Mouse (Mus musculus) stomach, embryonic 14.5 days (tissue): ENCODE measurements around the gene Ubxn6. TPM values are rescaled to one million over a fixed set of nuclear protein-coding genes. Genes with fewer than 3 reads are reported as not detected.
A peak's percentile ranks its signal among the peaks of the same experiment; 100 is the strongest.

Experiments used
- ATAC-seq: fragments of 200-750 bp; cut with Nextera tagmentation; 2 replicates; pipeline ENCODE4 v1.8.0; 2017; ENCODE audit warnings: low read depth, moderate TSS enrichment; ENCODE audit not compliant: insufficient number of reproducible peaks, insufficient read depth, low FRiP score
- H3K27ac ChIP-seq: fragments of 300-500 bp; sonication (generic); 2 replicates; pipeline ENCODE4 v1.5.1; 2014; ENCODE audit warnings: mild to moderate bottlenecking, low read length, moderate library complexity, mixed read lengths
- H3K27me3 ChIP-seq: fragments of 300-500 bp; sonication (generic); 2 replicates; pipeline ENCODE4 v1.6.1; 2014; ENCODE audit warnings: low read length, control low read depth, mixed read lengths; ENCODE audit not compliant: control insufficient read depth, insufficient read depth
- H3K36me3 ChIP-seq: fragments of 300-500 bp; sonication (generic); 2 replicates; pipeline ENCODE4 v1.6.1; 2014; ENCODE audit warnings: mild to moderate bottlenecking, control low read depth, low read length, moderate library complexity, mixed read lengths; ENCODE audit not compliant: control insufficient read depth, insufficient read depth
- H3K4me1 ChIP-seq: fragments of 300-500 bp; sonication (generic); 2 replicates; pipeline ENCODE4 v1.6.1; 2014; ENCODE audit warnings: low read length, control low read depth, mixed read lengths; ENCODE audit not compliant: control insufficient read depth, insufficient read depth
- H3K4me2 ChIP-seq: fragments of 300-500 bp; sonication (generic); replicated peaks from 2 replicates; pipeline ENCODE4 v1.6.1; 2014; ENCODE audit warnings: low read depth, low read length, control low read depth
- H3K4me3 ChIP-seq: fragments of 300-500 bp; sonication (generic); 2 replicates; pipeline ENCODE4 v1.5.1; 2014; ENCODE audit warnings: low read depth, low read length, control low read depth
- H3K9ac ChIP-seq: fragments of 300-500 bp; sonication (generic); replicated peaks from 2 replicates; pipeline ENCODE4 v1.6.1; 2014; ENCODE audit warnings: low read depth, mild to moderate bottlenecking, control low read depth, low read length, moderate library complexity, mixed read lengths
- H3K9me3 ChIP-seq: fragments of 300-500 bp; sonication (generic); 2 replicates; pipeline ENCODE4 v1.6.1; 2016; ENCODE audit warnings: low read depth, low read length, control low read depth; ENCODE audit not compliant: control insufficient read depth
- WGBS: fragments of 180-500 bp; shearing (Covaris S2); extraction: QIAGEN DNeasy Blood & Tissue Kit; methylation state at CpG from one replicate; pipeline ENCODE4 v1.1.7; 2014; 5-methylcytosine and 5-hydroxymethylcytosine counted together
- polyA plus RNA-seq: library from polyadenylated mRNA; unstranded; fragments of >200 nt; fragmentation: Nextera tagmentation; extraction: Ambion mirVana; gene quantifications from 2 replicates; pipeline ENCODE4 v1.2.1, GENCODE M21; 2014

The Ubxn6 gene
- 41.5 and 41.9 TPM in 2 replicates for polyA plus RNA-seq

- peak within 1 kb of the TSS; percentile 98 for H3K27ac ChIP-seq
- H3K9me3 ChIP-seq = no peaks in the 10 kb centered on the region
- peaks cover 9% of the 10 kb centered on the region for H3K4me1 ChIP-seq
- peak within 1 kb of the TSS; percentile 62 for H3K4me2 ChIP-seq
- H3K36me3 ChIP-seq = peaks cover 24% of the 10 kb centered on the region
- H3K9ac ChIP-seq = peak within 1 kb of the TSS; percentile 57; the same call in 1 of the 2 replicates
- peak within 1 kb of the TSS; percentile 76 for H3K4me3 ChIP-seq
- WGBS = under 1% methylated on average over 35 of the region's 35 CpGs
- H3K27me3 ChIP-seq = no peaks in the 10 kb centered on the region
- ATAC-seq = peak; percentile 19; the same call in 1 of the 2 replicates
Measured at GRCm38 (mm10) chr17:56074827-56075208, at the start of gene Ubxn6. Ubxn6 (minus strand) TSS chr17:56075028.

- Histone ChIP-seq H3K27me3 (peaks cover 29% of the 10 kb centered on the region), H3K36me3 (no peaks in the 10 kb centered on the region), H3K4me3 (peak overlapping the region; percentile 38), H3K27ac (no peak overlapping the region), H3K9ac (peak overlapping the region; percentile 33; the same call in 1 of the 2 replicates), H3K4me2 (peak overlapping the region; percentile 83), H3K4me1 (peaks cover 3% of the 10 kb centered on the region; the same call in 1 of the 2 replicates), H3K9me3 (peaks cover 10% of the 10 kb centered on the region)
- WGBS = 37% methylated on average over 58 of the region's 59 CpGs
- no peak for ATAC-seq
Measured at GRCm38 (mm10) chr17:56123681-56124340, 49.0 kb upstream of the Ubxn6 start.

- Histone ChIP-seq H3K27ac (no peak overlapping the region), H3K27me3 (peaks cover 29% of the 10 kb centered on the region), H3K4me1 (peaks cover 3% of the 10 kb centered on the region; the same call in 1 of the 2 replicates), H3K4me2 (no peak overlapping the region), H3K9me3 (peaks cover 10% of the 10 kb centered on the region), H3K4me3 (no peak overlapping the region), H3K36me3 (no peaks in the 10 kb centered on the region), H3K9ac (no peak overlapping the region)
- no peak for ATAC-seq
- WGBS = 89% methylated on average over 12 of the region's 12 CpGs
Measured at GRCm38 (mm10) chr17:56123161-56123560, 48.3 kb upstream of the Ubxn6 start.

- Histone ChIP-seq H3K4me1 (peaks cover 3% of the 10 kb centered on the region; the same call in 1 of the 2 replicates), H3K9ac (no peak within 1 kb of the TSS), H3K4me3 (no peak within 1 kb of the TSS), H3K27me3 (peaks cover 29% of the 10 kb centered on the region), H3K36me3 (no peaks in the 10 kb centered on the region), H3K4me2 (no peak within 1 kb of the TSS), H3K27ac (no peak within 1 kb of the TSS), H3K9me3 (peaks cover 10% of the 10 kb centered on the region)
- no peak for ATAC-seq
- WGBS = 72% methylated on average over 2 of the region's 2 CpGs
Measured at GRCm38 (mm10) chr17:56121826-56122225, 47.0 kb upstream of the Ubxn6 start, which contains the start of gene Lrg1. Lrg1 (minus strand) TSS chr17:56122001.

- WGBS = 5% methylated on average over 66 of the region's 66 CpGs
- Histone ChIP-seq H3K27me3 (peaks cover 29% of the 10 kb centered on the region), H3K9ac (no peak overlapping the region), H3K36me3 (no peaks in the 10 kb centered on the region), H3K9me3 (peaks cover 10% of the 10 kb centered on the region), H3K4me1 (peaks cover 3% of the 10 kb centered on the region; the same call in 1 of the 2 replicates), H3K27ac (no peak overlapping the region), H3K4me3 (no peak overlapping the region), H3K4me2 (peak overlapping the region; percentile 23)
- ATAC-seq = no peak
Measured at GRCm38 (mm10) chr17:56119981-56120880, 45.4 kb upstream of the Ubxn6 start.

GRCm38 (mm10) chr17:56119431-56119830 lies 44.6 kb upstream of the Ubxn6 start:
- Histone ChIP-seq H3K27ac (no peak overlapping the region), H3K4me2 (peak overlapping the region; percentile 23; the same call in 1 of the 2 replicates), H3K27me3 (peaks cover 29% of the 10 kb centered on the region), H3K4me3 (no peak overlapping the region), H3K4me1 (peaks cover 3% of the 10 kb centered on the region; the same call in 1 of the 2 replicates), H3K36me3 (no peaks in the 10 kb centered on the region), H3K9me3 (peaks cover 10% of the 10 kb centered on the region), H3K9ac (no peak overlapping the region)
- ATAC-seq = no peak
- WGBS = 38% methylated on average over 12 of the region's 12 CpGs

- peak within 1 kb of the TSS; percentile 42 for H3K4me2 ChIP-seq
- H3K4me1 ChIP-seq = peaks cover 3% of the 10 kb centered on the region; the same call in 1 of the 2 replicates
- peaks cover 23% of the 10 kb centered on the region for H3K27me3 ChIP-seq
- H3K9ac ChIP-seq = no peak within 1 kb of the TSS; the same call in 1 of the 2 replicates
- peak; percentile 67 for ATAC-seq
- no peak within 1 kb of the TSS for H3K27ac ChIP-seq
- peak within 1 kb of the TSS; percentile 19 for H3K4me3 ChIP-seq
- no peaks in the 10 kb centered on the region for H3K36me3 ChIP-seq
- H3K9me3 ChIP-seq = peaks cover 2% of the 10 kb centered on the region
- 1% methylated on average over 24 of the region's 27 CpGs for WGBS
Measured at GRCm38 (mm10) chr17:56117251-56117710, 42.5 kb upstream of the Ubxn6 start, which contains the start of gene Plin5. Plin5 (minus strand) TSS chr17:56117596.

- ATAC-seq = no peak
- no peak overlapping the region for H3K4me3 ChIP-seq
- H3K36me3 ChIP-seq = no peaks in the 10 kb centered on the region
- H3K9ac ChIP-seq = no peak overlapping the region
- peaks cover 18% of the 10 kb centered on the region for H3K27me3 ChIP-seq
- H3K9me3 ChIP-seq = no peaks in the 10 kb centered on the region
- peaks cover 3% of the 10 kb centered on the region; the same call in 1 of the 2 replicates for H3K4me1 ChIP-seq
- no peak overlapping the region for H3K27ac ChIP-seq
- 80% methylated on average over 10 of the region's 10 CpGs for WGBS
- H3K4me2 ChIP-seq = no peak overlapping the region
Measured at GRCm38 (mm10) chr17:56116193-56116592, 41.4 kb upstream of the Ubxn6 start.
